Mouse (Mus musculus) kidney, postnatal 25 days (tissue): ENCODE measurements around the gene Cypt12.

Source experiments
- DNase-seq, 2 experiments: peaks; one replicate each; pipeline ENCODE4 v3.0.0; 2021; ENCODE audit warnings: mixed read lengths in 2 of 2

Gene Cypt12

DNA sequence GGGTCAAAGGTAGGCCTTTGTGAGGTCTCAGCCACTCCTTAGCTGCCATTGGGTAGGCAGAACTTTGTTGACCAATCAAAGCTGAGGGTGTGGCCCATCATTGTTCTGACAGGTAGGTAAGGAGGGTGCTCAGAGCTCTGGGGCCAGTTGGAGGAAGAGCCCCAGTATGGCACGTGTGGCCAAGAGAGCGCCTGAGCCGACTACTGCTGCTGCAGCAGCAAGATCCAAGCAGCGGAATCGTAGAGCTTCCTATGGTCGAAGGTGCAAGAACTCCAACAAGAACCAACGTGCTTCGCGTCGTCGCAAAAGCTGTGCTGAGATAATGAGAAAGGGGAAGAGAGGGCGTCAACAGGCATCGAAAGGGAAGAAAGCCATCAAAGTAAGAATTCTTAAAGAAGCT is at the start of gene Cypt12:
TSS of gene Cypt12 (plus strand) at position 112 of the 400 bp plus-strand sequence.
- no peak for DNase-seq

DNA sequence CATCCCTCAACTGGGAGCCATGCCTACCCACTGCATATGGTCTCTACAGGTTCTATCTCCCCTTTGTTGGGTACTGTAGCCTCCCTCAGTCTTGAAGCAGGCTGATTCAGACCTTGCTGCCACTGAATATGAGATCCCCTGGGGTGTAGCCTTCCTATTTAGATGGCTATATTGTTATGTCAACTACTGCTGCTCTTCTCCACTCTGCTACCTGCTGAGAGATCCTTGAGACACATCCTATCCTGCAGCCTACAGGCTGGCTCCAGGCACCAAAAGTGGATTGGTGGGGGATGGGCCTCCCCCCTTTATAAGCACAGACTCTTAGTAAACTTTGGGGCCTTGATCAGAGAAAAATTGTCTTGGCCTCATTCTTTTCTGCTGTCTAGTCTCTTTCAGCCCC is 34.4 kb upstream of the Cypt12 start:
- no peak for DNase-seq

DNA sequence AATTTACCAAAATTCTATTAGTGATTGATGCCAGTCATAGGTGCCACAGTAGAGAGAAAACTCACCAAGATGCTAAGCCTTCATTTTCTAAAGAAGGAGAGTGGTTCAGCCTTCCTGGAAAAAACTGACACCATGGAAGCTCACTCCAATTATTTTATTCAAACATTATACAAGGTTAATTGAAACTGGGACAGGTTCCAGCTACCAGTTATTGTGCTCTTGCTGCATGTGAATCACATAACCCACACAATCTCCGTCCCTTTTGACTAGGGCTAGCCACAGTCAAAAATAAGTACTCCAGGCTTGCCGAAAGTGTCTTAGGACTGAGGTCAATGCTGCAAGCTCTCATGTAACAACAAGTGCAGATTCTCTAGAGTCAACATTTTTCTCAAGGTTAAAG is 8.0 kb upstream of the Cypt12 start:
- DNase-seq: no peak
